Mouse (Mus musculus) heart, postnatal 14 days (tissue): ENCODE measurements around the gene Man2b2. TPM values are rescaled to one million over a fixed set of nuclear protein-coding genes. Genes with fewer than 3 reads are reported as not detected.

Source experiments
- DNase-seq, 2 experiments: peaks; one replicate each; pipeline ENCODE4 v3.0.0; 2021 to 2022
- intact Hi-C: fragments of 180-260 bp; cut with DNase I; formaldehyde crosslinking; loops from one replicate; pipeline ENCODE4 v1.15.1; 2025
- total RNA-seq, 2 experiments: library from RNA; stranded (reverse); gene quantifications; 2 replicates each; pipeline ENCODE4 v1.2.3; 2021

Man2b2 gene
- total RNA-seq, 2 experiments from 2014 or later, result 12.9 to 14.4 TPM

DNA sequence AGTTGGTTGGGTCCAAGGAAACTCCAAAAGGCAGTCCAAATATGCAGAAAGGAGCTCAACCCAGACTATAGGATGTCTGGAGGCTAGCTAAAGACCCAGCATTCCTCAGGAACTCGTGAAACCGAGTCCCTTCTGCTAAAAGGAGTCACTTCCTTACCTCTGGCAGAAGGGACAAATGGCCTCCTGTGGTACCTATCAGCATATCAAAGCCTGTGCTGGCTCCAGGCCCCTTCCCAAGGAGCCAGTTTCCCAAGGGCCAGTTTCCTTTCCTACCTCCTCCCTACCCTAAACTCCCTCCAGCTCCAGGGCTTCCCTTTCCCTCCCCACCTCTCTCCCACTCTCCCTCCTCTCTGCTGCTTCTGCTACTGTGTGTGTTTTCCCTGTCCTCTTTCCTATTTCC is 53.3 kb downstream of the Man2b2 start:
- DNase-seq, result no peak
- intact Hi-C loops, result no loop called here

DNA sequence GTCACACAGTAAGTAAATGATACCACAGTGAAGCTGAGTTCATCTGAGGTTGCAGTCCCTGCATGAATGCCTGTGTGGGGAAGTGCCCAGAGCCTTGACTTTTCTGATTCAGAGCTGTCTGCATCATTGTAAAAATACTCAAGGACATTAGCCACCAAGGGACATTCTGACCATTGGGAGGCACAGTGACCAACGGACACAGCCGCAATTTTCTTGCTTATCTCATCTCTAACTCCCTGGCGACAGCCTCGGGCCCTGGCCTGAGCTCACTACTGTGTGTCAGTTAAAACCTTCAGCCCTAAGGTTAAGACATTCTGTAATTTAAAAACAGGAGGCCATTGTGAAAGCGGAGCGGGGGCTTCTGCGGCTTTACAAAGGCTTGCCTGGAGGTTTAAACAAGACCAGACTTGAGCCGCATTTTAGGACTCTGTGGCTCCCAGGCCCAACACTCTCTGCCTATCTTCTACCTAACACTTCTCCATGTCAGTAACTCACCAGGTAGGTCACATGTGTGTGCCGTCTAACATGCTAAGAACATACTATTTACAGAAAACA is 54.4 kb downstream of the Man2b2 start:
- DNase-seq, result peak in 1 of 2 experiments; percentile 18
- intact Hi-C loops, result no loop called here

DNA sequence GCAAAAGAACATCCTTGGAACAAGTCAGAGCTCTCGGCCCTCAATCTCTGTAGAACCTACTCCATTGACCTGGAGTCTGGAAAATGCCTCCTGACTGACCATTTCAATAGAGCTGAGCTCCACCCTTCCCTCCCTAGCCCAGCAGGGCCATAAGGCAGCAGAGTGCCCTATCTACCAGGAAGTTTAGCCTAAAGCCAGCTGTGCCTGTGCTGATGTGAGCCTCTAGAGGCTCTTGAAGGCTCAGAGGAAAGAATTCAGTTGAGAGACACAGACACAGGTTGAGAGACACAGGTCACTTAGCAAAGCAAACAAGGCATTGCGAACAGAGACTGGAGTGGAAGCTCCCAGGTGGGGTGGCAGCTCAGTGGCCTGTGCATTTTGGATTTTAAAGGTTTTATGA is 55.1 kb downstream of the Man2b2 start:
- no peak for DNase-seq
- intact Hi-C loops, result no loop called here

DNA sequence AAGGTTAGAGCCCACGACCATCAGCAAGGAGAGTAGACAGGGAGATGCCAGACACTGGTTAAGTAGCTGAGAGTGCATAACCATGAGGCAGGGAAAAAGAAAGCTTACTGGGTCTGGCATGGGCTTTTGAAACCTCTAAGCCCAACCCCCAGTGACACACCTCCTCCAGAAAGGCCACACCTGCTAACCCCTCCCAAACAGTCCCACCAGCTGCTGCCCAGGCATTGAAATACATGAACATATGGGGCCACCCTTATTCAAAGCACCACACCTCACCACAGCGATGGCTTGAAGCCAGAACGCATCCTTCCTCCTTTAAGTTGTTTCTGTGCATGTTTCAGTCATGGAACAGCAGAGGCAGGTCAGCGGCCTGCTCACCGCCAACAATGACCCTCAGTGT is 57.9 kb downstream of the Man2b2 start:
- intact Hi-C loops, result no loop called here
- DNase-seq, result no peak

DNA sequence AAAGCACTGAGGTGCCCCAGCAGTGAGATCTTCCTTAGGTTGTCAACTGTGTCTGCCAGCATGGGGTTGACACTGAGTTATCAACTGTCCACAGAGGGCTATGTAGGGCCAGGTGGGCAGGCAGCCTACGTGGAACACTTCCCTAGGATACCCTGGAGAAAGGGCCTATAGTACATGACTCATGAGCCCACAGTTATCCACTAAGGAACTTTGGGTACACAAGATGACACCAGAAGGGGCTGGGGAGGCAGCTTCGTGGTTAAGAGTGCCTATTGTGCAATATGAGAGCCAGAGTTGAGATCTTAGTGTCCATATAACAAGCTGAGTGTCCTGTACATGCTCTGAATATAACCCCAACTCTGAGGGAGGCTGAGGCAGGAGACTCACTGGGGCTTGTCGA is 60.9 kb downstream of the Man2b2 start:
- intact Hi-C loops, result no loop called here
- DNase-seq, result no peak

DNA sequence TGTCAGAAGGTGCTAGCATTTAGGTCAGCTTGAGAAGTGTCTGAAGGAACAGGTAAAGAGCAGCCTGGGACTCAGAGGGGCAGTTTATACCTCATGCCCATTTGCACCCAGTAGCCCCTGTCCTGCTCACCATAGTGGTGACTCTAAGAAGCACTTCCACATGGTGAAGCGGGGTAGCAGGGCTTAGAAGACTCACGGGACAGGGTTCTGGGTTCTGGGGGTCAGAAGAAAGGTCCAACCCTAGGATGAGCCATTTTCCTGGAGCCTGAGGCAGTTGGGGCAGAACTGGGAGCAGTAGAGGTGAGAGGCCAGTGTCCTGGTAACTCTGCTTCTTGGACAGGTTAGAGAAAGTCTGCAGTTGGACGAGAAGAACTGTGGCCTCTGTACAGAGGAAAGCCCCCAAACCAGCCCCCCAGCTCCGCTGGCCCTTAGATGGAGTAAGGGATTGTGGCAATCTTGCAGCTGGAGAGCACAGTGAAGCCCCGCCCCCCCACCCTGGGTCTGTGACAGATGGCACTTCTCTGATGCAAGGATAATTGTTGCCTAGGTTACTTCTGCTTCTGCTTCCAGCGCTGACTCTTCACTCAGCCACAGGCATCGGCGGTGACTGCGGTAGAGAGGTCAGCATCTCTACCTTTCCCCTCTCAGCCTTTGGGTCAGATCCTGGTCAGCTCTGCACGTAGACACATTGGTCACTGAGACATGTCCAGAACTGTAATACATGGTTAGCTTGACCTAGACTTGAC is 63.3 kb downstream of the Man2b2 start:
- no peak for DNase-seq
- intact Hi-C loops, result no loop called here

DNA sequence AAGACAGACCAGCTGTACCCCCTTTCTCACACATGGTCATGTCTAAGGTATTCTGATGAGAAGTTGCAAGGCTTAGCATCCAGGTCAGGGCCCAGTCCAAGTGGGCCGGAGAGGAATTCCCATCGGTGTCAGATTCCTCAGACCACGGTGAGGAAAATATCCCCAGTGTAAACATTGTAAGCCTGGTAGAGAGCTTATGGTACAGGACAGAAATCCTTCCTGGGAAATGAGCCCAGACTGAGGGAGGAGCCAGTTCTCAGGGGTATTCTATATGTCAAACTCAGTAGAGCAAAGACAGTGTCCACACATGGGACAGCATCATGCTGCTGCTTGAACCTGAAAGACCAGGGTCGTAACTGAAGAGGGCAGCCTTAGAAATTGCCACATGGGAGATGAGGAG is 70.6 kb downstream of the Man2b2 start:
- intact Hi-C loops, result loop anchor here (5.0 kb wide), 1 partner anchor 67 kb away; no protein-coding TSS in a partner anchor
- no peak for DNase-seq

DNA sequence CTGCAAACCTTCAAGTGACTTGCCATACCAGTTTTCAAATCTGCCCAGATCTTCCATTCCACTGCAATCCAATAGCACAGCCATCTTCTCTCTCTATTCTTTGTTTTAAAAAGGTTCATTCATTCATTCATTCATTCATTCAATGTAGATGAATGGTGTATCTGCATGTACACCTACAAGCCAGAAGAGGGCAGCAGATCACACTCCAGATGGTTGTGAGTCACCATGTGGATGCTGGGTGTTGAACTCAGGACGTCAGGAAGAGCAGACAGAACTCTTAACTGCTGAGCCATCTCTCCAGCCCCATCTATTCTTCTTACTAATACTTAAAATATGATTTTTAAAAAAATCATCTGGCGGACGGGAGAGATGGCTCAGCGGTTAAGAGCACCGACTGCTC is 73.4 kb downstream of the Man2b2 start:
- no peak for DNase-seq
- intact Hi-C loops, result no loop called here

Other genes with a start within 250 kb of the Man2b2 start
- 10 to 100 TPM; 14.5 to 17.0 TPM for gene Tbc1d14, start 237.4 kb downstream of the Man2b2 start, total RNA-seq
- 10 to 100 TPM; 88.3 to 89.1 TPM for gene D5Ertd579e, start 134.6 kb downstream of the Man2b2 start, total RNA-seq
- 10 to 100 TPM; 11.9 to 12.2 TPM for gene Bloc1s4, start 82.0 kb downstream of the Man2b2 start, total RNA-seq
- 100 to 1,000 TPM; 270 to 275 TPM for gene Mrfap1, start 33.9 kb downstream of the Man2b2 start, total RNA-seq
- gene Ppp2r2c, start 37.9 kb upstream of the Man2b2 start, total RNA-seq, result under 1 TPM; 0.10 to 0.12 TPM
- gene Wfs1, start 158.6 kb upstream of the Man2b2 start, total RNA-seq, result 10 to 100 TPM; 51.6 to 52.8 TPM